Mouse (Mus musculus): ENCODE data around the gene Txndc17. TPM values are rescaled to one million over a fixed set of nuclear protein-coding genes. Genes with fewer than 3 reads are reported as not detected.

The Txndc17 gene
- total RNA-seq, 1 experiment from 2014 or later, result 26.3 TPM

GRCm38 (mm10) chr11:72215410-72215797 is 8.1 kb downstream of the Txndc17 start, which contains the start of gene Med31:
Gene Med31, minus strand, starts transcription at chr11:72215592.
- peak; percentile 55 for ATAC-seq (ENCODE audit: extremely low read depth, insufficient number of reproducible peaks, low FRiP score, poor library complexity, severe bottlenecking)

- no peak for ATAC-seq (ENCODE audit: extremely low read depth, insufficient number of reproducible peaks, low FRiP score, poor library complexity, severe bottlenecking)
These were observed 9.8 kb downstream of the Txndc17 start for GRCm38 (mm10) chr11:72217116-72217515.

DNA sequence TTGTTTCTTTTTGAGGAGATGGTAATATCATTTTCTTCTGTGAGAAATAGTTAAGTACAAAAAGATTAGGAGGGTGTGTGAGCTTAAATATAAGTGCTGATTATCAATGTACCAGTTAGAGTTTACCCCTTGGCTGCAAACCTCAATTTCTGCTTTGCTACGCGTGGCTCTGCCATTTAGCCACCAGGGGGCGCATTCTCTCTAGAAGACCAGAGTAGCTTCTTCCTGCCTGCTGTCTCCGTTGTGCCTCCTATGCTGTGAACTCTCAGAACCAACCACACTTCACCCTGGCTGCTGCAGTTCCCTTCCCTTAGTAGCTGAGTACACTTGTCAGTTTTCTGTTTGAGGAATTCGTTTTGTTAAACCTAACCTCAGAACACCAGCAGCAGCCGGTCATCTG is 13.9 kb downstream of the Txndc17 start:
- ATAC-seq (ENCODE audit: extremely low read depth, insufficient number of reproducible peaks, low FRiP score, poor library complexity, severe bottlenecking), result peak; percentile 75

GRCm38 (mm10) chr11:72223414-72223813 is 16.1 kb downstream of the Txndc17 start:
- no peak for ATAC-seq (ENCODE audit: extremely low read depth, insufficient number of reproducible peaks, low FRiP score, poor library complexity, severe bottlenecking)

GRCm38 (mm10) chr11:72224865-72225264 is 17.5 kb downstream of the Txndc17 start:
- peak; percentile 69; the same call in 1 of the 2 replicates for ATAC-seq (ENCODE audit: extremely low read depth, insufficient number of reproducible peaks, low FRiP score, poor library complexity, severe bottlenecking)

DNA sequence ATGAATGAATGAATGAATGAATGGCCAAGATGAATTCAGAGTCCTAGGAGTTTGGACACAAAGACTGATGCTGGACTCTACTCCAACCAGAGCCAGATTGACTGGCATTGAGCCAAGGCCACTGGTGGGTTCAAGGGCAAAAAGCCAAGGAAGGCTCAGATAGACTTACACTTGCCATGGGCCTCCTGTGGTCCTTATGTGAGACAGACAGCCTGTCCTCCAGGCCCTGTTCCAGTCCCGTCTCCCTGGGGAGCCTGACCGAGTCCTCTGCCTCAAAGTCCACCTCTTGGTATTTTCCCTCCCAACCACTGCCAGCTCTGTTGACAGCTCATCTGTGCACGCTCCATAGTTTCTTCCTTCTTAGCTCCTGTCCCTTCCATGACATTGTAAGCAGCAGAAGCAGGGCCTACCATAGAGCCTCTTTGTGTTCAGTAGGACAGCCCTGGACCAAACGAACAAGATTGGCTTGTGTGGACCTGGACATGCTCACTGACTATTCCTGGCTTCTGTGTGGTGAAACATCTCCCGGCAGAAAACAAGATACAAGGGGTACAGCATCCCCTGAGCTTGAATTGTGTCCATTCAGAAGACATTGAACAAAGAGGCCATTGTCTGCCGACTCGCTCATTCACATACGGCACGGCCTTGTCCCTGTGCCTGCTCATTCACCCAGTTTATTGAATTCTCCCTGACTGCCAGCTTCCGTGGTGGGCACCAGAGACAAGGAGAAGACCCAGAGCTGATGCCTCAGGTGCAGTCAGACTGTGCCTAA is 18.9 kb downstream of the Txndc17 start:
- ATAC-seq (ENCODE audit: extremely low read depth, insufficient number of reproducible peaks, low FRiP score, poor library complexity, severe bottlenecking), result no peak

- no peak for ATAC-seq (ENCODE audit: extremely low read depth, insufficient number of reproducible peaks, low FRiP score, poor library complexity, severe bottlenecking)
These were observed 19.6 kb downstream of the Txndc17 start for GRCm38 (mm10) chr11:72226901-72227300.

DNA sequence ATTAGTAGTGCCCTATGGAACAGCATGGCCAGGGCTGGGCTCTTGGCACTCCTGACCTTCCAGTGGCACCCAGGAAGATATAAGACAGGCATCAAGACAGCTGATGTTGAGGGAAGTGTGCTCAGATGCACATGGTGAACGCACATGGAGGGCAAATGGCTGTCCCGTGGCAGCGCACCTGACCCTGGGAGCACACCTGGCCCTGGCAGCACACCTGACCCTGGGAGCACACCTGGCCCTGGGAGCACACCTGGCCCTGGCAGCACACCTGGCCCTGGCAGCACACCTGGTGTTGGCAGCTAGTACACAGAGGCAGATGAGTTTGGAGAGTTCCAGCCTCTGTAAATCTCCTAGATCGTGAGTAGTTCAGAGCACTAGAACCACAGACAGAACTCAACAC is 21.2 kb downstream of the Txndc17 start:
- ATAC-seq (ENCODE audit: extremely low read depth, insufficient number of reproducible peaks, low FRiP score, poor library complexity, severe bottlenecking), result no peak

DNA sequence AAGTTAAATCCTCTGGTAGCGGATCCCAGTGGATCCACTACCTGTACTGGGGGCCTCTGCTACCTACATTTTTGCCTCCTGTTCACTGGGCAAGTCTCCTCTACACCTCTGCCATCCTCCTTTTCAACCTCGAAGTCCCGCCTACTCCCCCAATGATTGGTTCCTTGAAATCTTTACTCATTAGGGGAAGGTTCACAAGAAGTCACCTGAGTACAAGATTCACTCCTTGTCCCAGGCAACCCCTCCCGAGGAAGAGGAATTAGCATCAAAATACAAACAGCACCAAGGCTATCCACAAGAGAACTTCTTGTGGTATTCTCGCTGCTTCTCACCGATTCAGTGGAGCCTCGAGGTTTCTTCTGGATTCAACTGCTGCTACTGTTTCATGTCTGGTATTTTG is 24.7 kb downstream of the Txndc17 start:
- no peak for ATAC-seq (ENCODE audit: extremely low read depth, insufficient number of reproducible peaks, low FRiP score, poor library complexity, severe bottlenecking)

GRCm38 (mm10) chr11:72232991-72233390 is 25.6 kb downstream of the Txndc17 start:
- no peak for ATAC-seq (ENCODE audit: extremely low read depth, insufficient number of reproducible peaks, low FRiP score, poor library complexity, severe bottlenecking)

GRCm38 (mm10) chr11:72234013-72234412 is 26.7 kb downstream of the Txndc17 start:
- no peak for ATAC-seq (ENCODE audit: extremely low read depth, insufficient number of reproducible peaks, low FRiP score, poor library complexity, severe bottlenecking)

DNA sequence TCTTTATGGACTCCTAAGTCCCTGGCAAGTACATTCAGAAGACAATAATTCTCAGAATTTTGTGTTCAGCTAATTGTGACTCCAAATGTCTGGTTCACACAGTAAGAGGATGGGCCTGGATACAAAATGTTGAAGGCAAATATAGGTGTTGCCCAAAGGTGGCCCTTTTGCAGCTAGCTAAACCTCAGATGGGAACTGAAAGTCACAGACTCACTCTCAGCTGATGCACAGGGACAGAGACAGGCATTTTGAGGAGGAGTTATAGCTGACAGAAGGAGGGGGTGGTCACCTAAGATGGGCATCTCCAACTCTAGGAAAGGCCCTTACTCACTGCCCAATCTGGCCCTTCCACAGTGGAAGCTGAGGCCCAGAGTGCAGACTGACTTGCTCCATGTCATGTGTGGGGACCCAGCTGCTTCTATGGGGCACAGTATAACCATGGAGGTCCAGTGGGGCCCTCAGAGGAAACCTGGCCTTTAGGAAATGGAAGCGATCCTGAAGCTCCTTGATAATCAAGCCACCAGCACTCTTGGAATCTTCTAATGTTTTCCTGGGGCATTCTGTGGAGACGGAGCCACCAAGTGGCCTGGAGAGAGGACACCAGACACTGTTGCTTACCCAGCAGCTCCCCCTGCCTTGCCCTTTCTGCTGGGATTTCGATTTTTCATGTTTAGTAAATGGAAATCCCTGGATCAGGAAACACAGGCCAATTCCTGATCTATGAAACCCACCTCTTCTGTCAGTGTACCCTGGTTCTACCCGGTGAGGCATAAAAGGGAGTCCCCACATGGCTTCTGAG is 32.9 kb downstream of the Txndc17 start:
- ATAC-seq (ENCODE audit: extremely low read depth, insufficient number of reproducible peaks, low FRiP score, poor library complexity, severe bottlenecking), result no peak

DNA sequence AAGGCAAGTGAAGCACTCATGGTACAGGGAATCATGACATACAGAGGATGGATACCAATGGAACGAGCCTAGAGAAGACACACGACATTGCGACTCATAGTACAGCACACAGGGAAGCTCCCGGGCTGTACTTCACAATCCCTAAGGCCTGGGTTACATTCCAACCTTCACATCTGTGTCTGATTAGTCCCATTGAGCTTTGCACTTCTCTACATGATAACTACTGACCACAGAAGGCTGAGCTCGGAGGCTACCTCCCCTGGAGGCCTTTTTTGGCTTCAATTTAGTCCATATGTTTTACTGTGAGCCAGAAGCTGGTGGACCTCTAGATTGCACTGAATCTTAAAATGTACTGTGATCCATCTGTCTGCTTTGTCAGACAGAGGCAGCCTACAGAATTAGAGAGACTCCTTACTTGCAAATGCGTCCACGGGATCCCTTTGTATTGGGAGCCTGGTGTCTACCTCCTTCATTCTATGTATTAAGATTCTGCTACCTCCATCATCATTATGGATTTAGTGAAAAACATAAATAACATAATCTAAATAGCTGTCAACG is 37.9 kb downstream of the Txndc17 start:
- ATAC-seq (ENCODE audit: extremely low read depth, insufficient number of reproducible peaks, low FRiP score, poor library complexity, severe bottlenecking), result no peak

DNA sequence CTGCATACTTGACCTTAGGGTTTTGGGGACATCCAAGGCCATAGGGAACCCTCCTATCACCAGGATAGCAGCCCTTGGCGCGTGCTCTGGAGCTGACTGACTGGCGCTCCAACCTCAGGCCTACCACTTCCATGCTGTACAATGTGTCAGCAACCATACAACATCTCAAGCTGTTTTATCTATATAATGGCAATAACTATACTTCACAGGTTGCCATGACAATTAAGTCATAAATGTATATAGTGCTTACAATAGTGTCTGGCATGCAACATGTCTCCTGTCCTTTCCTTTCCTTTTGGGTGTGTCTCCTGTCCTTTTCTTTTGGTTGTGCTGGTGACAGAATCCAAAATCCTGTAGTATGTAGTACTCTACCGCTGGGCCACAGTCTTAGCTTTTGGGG is 48.3 kb downstream of the Txndc17 start:
- no peak for ATAC-seq (ENCODE audit: extremely low read depth, insufficient number of reproducible peaks, low FRiP score, poor library complexity, severe bottlenecking)

GRCm38 (mm10) chr11:72256441-72256840 is 49.1 kb downstream of the Txndc17 start:
- no peak for ATAC-seq (ENCODE audit: extremely low read depth, insufficient number of reproducible peaks, low FRiP score, poor library complexity, severe bottlenecking)

Other genes with a start within 250 kb of the Txndc17 start
- not detected in 2 replicates for gene Aipl1, start 170.0 kb upstream of the Txndc17 start, total RNA-seq (2017)
- gene Pimreg, start 165.5 kb upstream of the Txndc17 start, total RNA-seq (2017), result not detected in 2 replicates
- gene Pitpnm3, start 71.8 kb upstream of the Txndc17 start, total RNA-seq (2017), result 0.12 TPM in 1 of 2 replicates, not detected in the other
- gene Gm43951, start 707 bp upstream of the Txndc17 start, total RNA-seq (2017), result 0.74 and 2.2 TPM in 2 replicates
- 19.3 and 25.4 TPM in 2 replicates for gene 4933427D14Rik, start 88 bp upstream of the Txndc17 start, total RNA-seq (2017)
- gene Med31, start 8.0 kb downstream of the Txndc17 start, total RNA-seq (2017), result 25.2 and 30.3 TPM in 2 replicates
- 0.23 TPM in 1 of 2 replicates, not detected in the other for gene Slc13a5, start 59.7 kb downstream of the Txndc17 start, total RNA-seq (2017)
- gene Xaf1, start 94.1 kb downstream of the Txndc17 start, total RNA-seq (2017), result 37.6 and 44.4 TPM in 2 replicates
- gene Fbxo39, start 106.9 kb downstream of the Txndc17 start, total RNA-seq (2017), result 0.35 TPM in 1 of 2 replicates, not detected in the other
- not detected in 2 replicates for gene Tekt1, start 154.9 kb downstream of the Txndc17 start, total RNA-seq (2017)
- not detected in 2 replicates for gene Smtnl2, start 204.2 kb downstream of the Txndc17 start, total RNA-seq (2017)
- not detected in 2 replicates for gene Ggt6, start 228.0 kb downstream of the Txndc17 start, total RNA-seq (2017)
- 57.1 and 73.4 TPM in 2 replicates for gene Mybbp1a, start 233.8 kb downstream of the Txndc17 start, total RNA-seq (2017)